Mouse (Mus musculus) liver, embryonic 13.5 days (tissue): Measurements from ENCODE around the gene Hist1h2bg. TPM values are rescaled to one million over a fixed set of nuclear protein-coding genes. Genes with fewer than 3 reads are reported as not detected.
"Not testable (repeated sequence)": the region's sequence is repeated elsewhere in the genome, so short reads cannot be mapped to it uniquely, and the experiment has no call there.

Experiments
- ATAC-seq: fragments of 200-750 bp; cut with Nextera tagmentation; 2 replicates; pipeline ENCODE4 v1.8.0; 2017; ENCODE audit warnings: low read depth, mild to moderate bottlenecking, moderate number of reproducible peaks, moderate library complexity
- DNase-seq: peaks from one replicate; pipeline ENCODE4 v3.0.0; 2022
- H3K27ac ChIP-seq: fragments of 300-500 bp; sonication (generic); 2 replicates; pipeline ENCODE4 v1.5.1; 2015; ENCODE audit warnings: moderate library complexity, mild to moderate bottlenecking, inconsistent platforms
- H3K27me3 ChIP-seq: fragments of 300-500 bp; sonication (generic); 2 replicates; pipeline ENCODE4 v1.6.1; 2015; ENCODE audit warnings: mild to moderate bottlenecking, inconsistent platforms
- H3K36me3 ChIP-seq: fragments of 300-500 bp; sonication (generic); 2 replicates; pipeline ENCODE4 v1.6.1; 2015; ENCODE audit warnings: mild to moderate bottlenecking, inconsistent platforms
- H3K4me1 ChIP-seq: fragments of 300-500 bp; sonication (generic); replicated peaks from 2 replicates; pipeline ENCODE4 v1.6.1; 2015; ENCODE audit warnings: inconsistent platforms
- H3K4me2 ChIP-seq: fragments of 300-500 bp; sonication (generic); 2 replicates; pipeline ENCODE4 v1.6.1; 2015; ENCODE audit warnings: inconsistent platforms, mild to moderate bottlenecking, moderate library complexity
- H3K4me3 ChIP-seq: fragments of 300-500 bp; sonication (generic); replicated peaks from 2 replicates; pipeline ENCODE4 v1.5.1; 2015; ENCODE audit warnings: mild to moderate bottlenecking, inconsistent platforms
- H3K9ac ChIP-seq: fragments of 300-500 bp; sonication (generic); 2 replicates; pipeline ENCODE4 v1.6.1; 2015; ENCODE audit warnings: mild to moderate bottlenecking, inconsistent platforms
- H3K9me3 ChIP-seq: fragments of 300-500 bp; sonication (generic); replicated peaks from 2 replicates; pipeline ENCODE4 v1.6.1; 2016; ENCODE audit warnings: inconsistent platforms
- WGBS: fragments of 180-500 bp; shearing (Covaris S2); methylation state at CpG from one replicate; pipeline ENCODE4 v1.1.7; 2015; ENCODE audit not compliant: insufficient replicate concordance; 5-methylcytosine and 5-hydroxymethylcytosine counted together
- polyA plus RNA-seq: library from polyadenylated mRNA; unstranded; fragments of >200 nt; fragmentation: Nextera tagmentation; extraction: Ambion mirVana; gene quantifications from 2 replicates; pipeline ENCODE4 v1.2.1, GENCODE M21; 2015

Gene Hist1h2bg
- polyA plus RNA-seq, 1 experiment from 2014 or later = 14.1 TPM

DNA sequence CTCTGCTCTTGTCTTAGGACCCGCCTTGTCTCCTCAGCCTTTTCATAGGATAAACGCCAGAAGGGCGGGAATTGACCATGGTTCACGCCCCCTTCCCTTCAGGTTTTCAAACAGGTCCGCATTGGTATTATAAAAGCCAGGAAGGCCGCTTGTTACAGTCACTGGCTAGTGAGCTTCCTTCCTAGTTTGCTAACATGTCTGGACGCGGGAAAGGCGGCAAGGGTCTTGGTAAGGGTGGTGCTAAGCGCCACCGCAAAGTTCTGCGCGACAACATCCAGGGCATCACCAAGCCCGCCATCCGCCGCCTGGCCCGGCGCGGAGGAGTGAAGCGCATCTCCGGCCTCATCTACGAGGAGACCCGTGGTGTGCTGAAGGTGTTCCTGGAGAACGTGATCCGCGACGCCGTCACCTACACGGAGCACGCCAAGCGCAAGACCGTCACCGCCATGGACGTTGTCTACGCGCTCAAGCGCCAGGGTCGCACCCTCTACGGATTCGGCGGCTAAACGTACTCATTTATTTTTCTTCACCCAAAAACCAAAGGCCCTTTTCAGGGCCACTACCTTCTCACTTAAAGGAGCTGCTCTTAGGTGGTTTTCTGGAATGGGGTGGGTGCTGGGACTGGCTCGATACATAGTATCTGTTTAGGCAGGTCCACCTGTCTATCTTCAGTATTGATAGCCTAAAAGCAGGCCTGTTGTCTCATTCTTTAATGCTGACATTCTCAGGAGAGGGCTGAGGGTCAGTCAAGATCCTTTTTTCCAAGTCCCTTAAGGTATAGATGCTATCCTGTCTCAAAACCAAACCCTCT is 10.4 kb downstream of the Hist1h2bg start, which contains the start of gene Hist1h4d:
Gene Hist1h4d (plus strand): TSS at position 191 of the 811 bp plus-strand sequence.
- Histone ChIP-seq H3K4me1 (peaks cover 63% of the 10 kb centered on the region), H3K27ac (peak within 1 kb of the TSS; percentile 100), H3K9me3 (no peaks in the 10 kb centered on the region), H3K4me3 (peak within 1 kb of the TSS; percentile 63), H3K9ac (peak within 1 kb of the TSS; percentile 88), H3K4me2 (peak within 1 kb of the TSS; percentile 78), H3K36me3 (no peaks in the 10 kb centered on the region), H3K27me3 (no peaks in the 10 kb centered on the region)
- ATAC-seq (peak; percentile 80), DNase-seq (peak; percentile 94)
- WGBS = under 1% methylated on average over 42 of the region's 43 CpGs

DNA sequence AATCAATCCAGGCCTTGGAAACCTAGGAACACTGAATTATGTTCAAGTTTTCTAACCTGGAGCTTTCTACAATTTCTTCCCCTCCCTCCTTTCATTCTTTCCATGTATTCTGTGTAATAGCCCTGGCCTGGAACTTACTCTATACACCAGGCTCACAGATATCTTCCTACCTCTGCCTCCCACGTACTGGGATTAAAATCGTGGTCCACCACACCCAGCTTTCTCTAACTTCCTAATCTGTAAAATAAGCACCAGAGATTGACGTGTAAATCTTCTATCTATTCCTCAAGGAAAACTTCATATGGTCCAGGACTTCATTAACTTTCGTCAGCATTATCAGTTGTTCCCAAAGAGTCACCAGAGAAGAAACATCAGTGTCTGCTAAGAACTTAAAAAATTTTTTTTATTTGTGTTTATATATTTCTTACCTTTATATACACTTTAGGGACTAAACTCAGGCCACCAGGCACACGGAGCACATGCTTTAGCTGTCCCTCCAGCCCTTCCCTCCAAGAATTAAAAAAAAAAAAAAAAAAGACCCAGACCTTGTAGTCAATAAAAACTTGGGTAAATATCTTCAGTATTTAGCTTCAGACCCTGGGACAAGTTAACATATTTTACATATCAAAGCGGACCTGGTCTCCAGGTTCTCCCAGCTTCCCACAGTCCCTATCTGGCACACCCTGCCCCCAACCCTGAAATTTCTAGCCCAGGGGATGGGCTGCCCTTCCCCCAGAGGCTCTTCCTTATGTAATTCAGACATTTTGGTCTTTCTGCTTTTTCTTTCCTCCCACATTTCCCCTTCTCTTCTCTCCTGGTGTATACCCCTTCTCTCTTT is 11.2 kb downstream of the Hist1h2bg start:
- DNase-seq (peak; percentile 34), ATAC-seq (peak; percentile 2; the same call in 1 of the 2 replicates)
- Histone ChIP-seq H3K36me3 (no peaks in the 10 kb centered on the region), H3K4me2 (peak overlapping the region; percentile 78), H3K27ac (peak overlapping the region; percentile 100), H3K9me3 (no peaks in the 10 kb centered on the region), H3K4me3 (peak overlapping the region; percentile 63), H3K27me3 (no peaks in the 10 kb centered on the region), H3K9ac (peak overlapping the region; percentile 88), H3K4me1 (peaks cover 61% of the 10 kb centered on the region)
- 8% methylated on average over 6 of the region's 6 CpGs for WGBS

DNA sequence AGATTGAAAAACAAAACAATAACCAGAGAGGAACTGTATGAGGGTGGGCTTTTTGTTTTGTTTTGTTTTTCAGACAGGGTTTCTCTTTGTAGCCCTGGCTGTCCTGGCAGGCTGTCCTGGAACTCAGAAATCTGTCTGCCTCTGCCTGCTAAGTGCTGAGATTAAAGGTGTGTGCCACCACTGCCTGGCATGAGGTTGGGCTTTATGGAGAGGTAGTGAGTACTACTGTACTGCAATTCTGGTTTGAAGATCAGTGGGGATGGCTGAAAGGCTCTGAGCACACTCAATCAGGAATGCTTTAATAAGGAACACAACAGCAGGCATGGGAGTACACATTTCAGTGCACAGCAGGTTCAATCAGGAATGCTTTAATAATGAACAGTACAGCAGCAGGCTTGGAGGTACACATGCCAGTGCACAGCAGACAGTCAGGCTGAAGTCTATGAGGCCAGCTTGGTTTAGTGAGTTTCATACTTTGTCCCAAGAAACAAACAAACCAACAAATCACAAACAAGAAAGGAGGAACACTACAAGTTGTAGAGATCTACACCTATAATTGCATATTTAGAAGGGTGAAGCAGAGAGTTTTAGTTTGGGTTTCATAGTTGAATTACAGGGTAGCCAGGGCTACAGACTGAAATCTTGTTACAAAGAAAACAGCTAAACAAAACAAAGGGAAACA is 12.3 kb downstream of the Hist1h2bg start:
- Histone ChIP-seq H3K27me3 (no peaks in the 10 kb centered on the region), H3K36me3 (no peaks in the 10 kb centered on the region), H3K4me1 (peaks cover 60% of the 10 kb centered on the region), H3K4me2 (peak overlapping the region; percentile 78), H3K4me3 (peak overlapping the region; percentile 63), H3K9me3 (no peaks in the 10 kb centered on the region), H3K27ac (peak overlapping the region; percentile 100), H3K9ac (peak overlapping the region; percentile 88)
- DNase-seq = no peak
- ATAC-seq = no peak

GRCm38 (mm10) chr13:23584331-23584730 is 13.1 kb downstream of the Hist1h2bg start:
- no peaks in the 10 kb centered on the region for H3K27me3 ChIP-seq
- DNase-seq (peak; percentile 13), ATAC-seq (no peak)
- H3K9ac ChIP-seq = peak overlapping the region; percentile 88
- peak overlapping the region; percentile 79 for H3K4me2 ChIP-seq
- no peaks in the 10 kb centered on the region for H3K9me3 ChIP-seq
- peak overlapping the region; percentile 100 for H3K27ac ChIP-seq
- H3K4me1 ChIP-seq = peaks cover 62% of the 10 kb centered on the region
- no peaks in the 10 kb centered on the region for H3K36me3 ChIP-seq
- H3K4me3 ChIP-seq = peak overlapping the region; percentile 63

- H3K9me3 ChIP-seq = no peaks in the 10 kb centered on the region
- WGBS = under 1% methylated on average over 21 of the region's 21 CpGs
- peak overlapping the region; percentile 79 for H3K4me2 ChIP-seq
- peak overlapping the region; percentile 100 for H3K27ac ChIP-seq
- H3K4me1 ChIP-seq = peaks cover 62% of the 10 kb centered on the region
- H3K36me3 ChIP-seq = no peaks in the 10 kb centered on the region
- peak; percentile 68 for DNase-seq
- peak overlapping the region; percentile 63 for H3K4me3 ChIP-seq
- peak overlapping the region; percentile 88 for H3K9ac ChIP-seq
- H3K27me3 ChIP-seq = no peaks in the 10 kb centered on the region
- ATAC-seq = peak; percentile 2
These were observed 13.8 kb downstream of the Hist1h2bg start for GRCm38 (mm10) chr13:23585029-23585441.

DNA sequence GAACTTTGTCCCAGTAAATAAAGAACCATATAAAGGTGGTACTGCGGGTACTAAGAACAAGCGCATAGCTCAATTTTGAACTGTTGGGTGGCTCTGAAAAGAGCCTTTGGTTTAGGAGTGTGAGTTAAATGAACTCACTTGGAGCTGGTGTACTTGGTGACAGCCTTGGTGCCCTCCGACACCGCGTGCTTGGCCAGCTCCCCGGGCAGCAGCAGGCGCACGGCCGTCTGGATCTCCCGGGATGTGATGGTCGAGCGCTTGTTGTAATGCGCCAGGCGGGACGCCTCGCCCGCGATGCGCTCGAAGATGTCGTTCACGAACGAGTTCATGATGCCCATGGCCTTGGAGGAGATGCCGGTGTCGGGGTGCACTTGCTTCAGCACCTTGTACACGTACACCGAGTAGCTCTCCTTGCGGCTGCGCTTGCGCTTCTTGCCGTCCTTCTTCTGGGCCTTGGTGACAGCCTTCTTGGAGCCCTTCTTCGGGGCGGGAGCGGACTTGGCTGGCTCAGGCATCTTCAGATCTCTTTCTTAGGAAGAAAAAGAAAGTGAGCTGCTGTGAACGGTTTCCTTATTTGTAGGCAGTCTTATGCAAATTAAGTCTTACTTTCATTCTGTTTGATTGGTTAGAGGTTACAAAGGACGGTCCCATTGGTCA is 14.4 kb downstream of the Hist1h2bg start:
- ATAC-seq = peak; percentile 76
- Histone ChIP-seq H3K27ac (peak overlapping the region; percentile 100), H3K4me3 (peak overlapping the region; percentile 63), H3K4me2 (peak overlapping the region; percentile 79), H3K4me1 (peaks cover 57% of the 10 kb centered on the region), H3K9ac (peak overlapping the region; percentile 88)
- not testable (repeated sequence) for H3K36me3 ChIP-seq, H3K9me3 ChIP-seq, H3K27me3 ChIP-seq
- peak; percentile 86 for DNase-seq
- WGBS = under 1% methylated on average over 34 of the region's 36 CpGs

DNA sequence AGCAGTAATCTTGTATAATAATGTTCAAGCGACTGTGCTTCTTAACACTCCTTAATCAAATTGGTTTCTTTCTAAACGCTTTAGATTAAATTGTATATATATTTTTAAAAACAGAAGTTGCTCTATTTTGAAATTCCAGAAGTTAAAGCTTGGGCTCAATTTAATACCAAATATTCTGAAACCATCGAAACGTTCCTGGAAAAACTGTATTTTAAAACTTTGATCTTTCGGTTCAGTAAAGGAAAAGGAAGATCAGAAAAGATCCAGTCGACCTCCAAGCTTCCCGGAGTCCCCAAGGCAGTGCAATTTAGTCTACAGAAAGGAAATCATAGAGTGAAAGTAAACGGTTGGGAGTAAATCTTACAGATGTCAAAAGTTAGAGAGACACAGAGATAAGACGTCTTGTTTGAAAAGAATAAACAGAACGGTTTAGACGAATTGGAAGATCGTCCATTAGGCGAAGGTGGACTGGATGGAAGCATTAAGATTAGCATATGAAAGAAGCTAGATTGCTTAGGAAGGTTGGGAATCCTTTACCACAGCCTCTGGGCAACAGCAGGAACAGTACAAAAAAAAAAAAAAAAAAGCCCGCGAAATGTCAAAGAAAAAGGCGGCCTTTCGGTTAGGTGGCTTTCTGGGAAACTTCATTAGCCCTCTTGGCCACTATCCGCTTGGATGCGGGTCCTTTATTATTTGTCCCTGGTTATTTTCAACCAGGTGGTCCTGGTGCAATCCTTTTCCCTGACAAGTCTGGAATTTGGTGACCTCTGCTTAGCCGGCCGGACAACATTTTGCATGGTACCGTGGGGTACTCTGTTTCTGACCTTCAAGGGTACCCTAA is 15.1 kb downstream of the Hist1h2bg start:
- Histone ChIP-seq H3K9ac (peak overlapping the region; percentile 77), H3K4me1 (peaks cover 49% of the 10 kb centered on the region), H3K4me2 (peak overlapping the region; percentile 71), H3K36me3 (no peaks in the 10 kb centered on the region), H3K4me3 (peak overlapping the region; percentile 63), H3K27me3 (no peaks in the 10 kb centered on the region), H3K27ac (peak overlapping the region; percentile 100), H3K9me3 (no peaks in the 10 kb centered on the region)
- 3% methylated on average over 22 of the region's 22 CpGs for WGBS
- DNase-seq = peak; percentile 18
- ATAC-seq = no peak

DNA sequence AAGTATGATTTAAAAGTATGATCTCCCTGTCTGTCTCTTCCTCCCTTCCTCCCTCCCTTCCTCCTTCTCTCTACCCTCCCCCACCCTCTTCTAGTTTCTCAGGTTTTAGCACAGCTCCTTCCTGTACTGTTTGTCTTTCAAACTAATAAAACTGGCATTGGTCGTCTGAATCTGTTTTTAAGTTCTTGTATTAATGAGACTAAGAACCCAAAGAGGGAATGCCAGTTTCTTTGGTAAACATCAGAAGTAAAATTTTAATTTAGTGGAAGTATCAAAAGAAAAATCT is 15.7 kb downstream of the Hist1h2bg start:
- DNase-seq (no peak), ATAC-seq (no peak)
- Histone ChIP-seq H3K27ac (peak overlapping the region; percentile 100), H3K4me3 (peak overlapping the region; percentile 36), H3K36me3 (no peaks in the 10 kb centered on the region), H3K27me3 (no peaks in the 10 kb centered on the region), H3K9ac (peak overlapping the region; percentile 77), H3K4me2 (peak overlapping the region; percentile 71), H3K9me3 (no peaks in the 10 kb centered on the region), H3K4me1 (peaks cover 47% of the 10 kb centered on the region)
- WGBS = 0% methylated on average over 1 of the region's 1 CpGs

DNA sequence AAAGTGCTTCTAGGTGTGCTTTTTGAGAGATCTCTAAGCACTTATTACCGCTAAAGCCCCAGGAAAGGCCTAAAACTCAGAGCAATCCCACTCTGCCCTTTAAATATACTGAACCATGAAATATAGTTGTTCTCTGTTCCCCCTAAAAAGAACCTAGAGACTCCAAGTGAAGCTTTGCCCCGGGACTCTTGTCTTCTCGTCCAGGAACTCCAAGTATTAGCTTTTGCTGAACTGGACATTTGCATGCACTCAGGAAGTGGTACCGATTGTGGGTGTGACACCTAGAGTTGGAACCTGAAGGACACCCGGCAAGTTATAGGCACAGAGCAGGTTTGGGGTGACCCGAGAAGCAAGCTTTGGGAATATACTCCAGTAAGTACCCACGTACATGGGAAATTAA is 20.0 kb downstream of the Hist1h2bg start:
- no peak for DNase-seq
- ATAC-seq = no peak
- no peak overlapping the region for H3K27ac ChIP-seq
- H3K9ac ChIP-seq = no peak overlapping the region
- WGBS = 87% methylated on average over 7 of the region's 7 CpGs
- H3K4me1 ChIP-seq = peaks cover 56% of the 10 kb centered on the region
- H3K4me2 ChIP-seq = no peak overlapping the region
- no peaks in the 10 kb centered on the region for H3K9me3 ChIP-seq
- H3K36me3 ChIP-seq = no peaks in the 10 kb centered on the region
- H3K27me3 ChIP-seq = no peaks in the 10 kb centered on the region
- H3K4me3 ChIP-seq = no peak overlapping the region

GRCm38 (mm10) chr13:23591886-23592285 is 20.7 kb downstream of the Hist1h2bg start:
- peaks cover 58% of the 10 kb centered on the region for H3K4me1 ChIP-seq
- not testable (repeated sequence) for H3K4me2 ChIP-seq, DNase-seq, H3K9ac ChIP-seq, ATAC-seq, H3K4me3 ChIP-seq, H3K27me3 ChIP-seq, H3K27ac ChIP-seq, H3K36me3 ChIP-seq, H3K9me3 ChIP-seq
- 61% methylated on average over 7 of the region's 7 CpGs for WGBS
